Mouse (Mus musculus) cerebellum, adult 2 months (tissue): ENCODE measurements at regions not wholly inside any gene's neighbourhood (a gene's known extent, or its start where the extent isn't known, plus 50 kb on each side); places are given as distances from the start of the nearest gene placed in this dataset.

Experiments used
- DNase-seq, 2 experiments: peaks; one replicate each; pipeline ENCODE4 v3.0.0; 2021
- H3K27ac ChIP-seq: fragments of 200-500 bp; 2 replicates; pipeline ENCODE4 v1.5.1; 2012; ENCODE audit warnings: low read length, control low read depth, inconsistent platforms; ENCODE audit not compliant: insufficient read depth
- H3K27me3 ChIP-seq: fragments of 200-500 bp; 2 replicates; pipeline ENCODE4 v1.6.1; 2012; ENCODE audit warnings: inconsistent platforms, mild to moderate bottlenecking, low read length, moderate library complexity; ENCODE audit not compliant: control insufficient read depth, insufficient read depth
- H3K4me1 ChIP-seq: fragments of 200-500 bp; 2 replicates; pipeline ENCODE4 v1.6.1; 2011; ENCODE audit warnings: low read length; ENCODE audit not compliant: control insufficient read depth, insufficient read depth
- H3K4me3 ChIP-seq: fragments of 200-500 bp; replicated peaks from 2 replicates; pipeline ENCODE3; 2011; ENCODE audit warnings: mild to moderate bottlenecking, low read depth, low read length, control low read depth; ENCODE audit not compliant: insufficient read depth
- CTCF ChIP-seq: fragments of 200-500 bp; IDR thresholded peaks from 2 replicates; pipeline ENCODE4 v1.5.1; 2011; ENCODE audit warnings: low read depth, mild to moderate bottlenecking, control low read depth, low read length, moderate library complexity, borderline replicate concordance; ENCODE audit not compliant: insufficient read depth
- POLR2A ChIP-seq: fragments of 200-500 bp; IDR thresholded peaks from 2 replicates; pipeline ENCODE4 v1.6.1; 2011; ENCODE audit warnings: low read length, control low read depth, borderline replicate concordance; ENCODE audit not compliant: insufficient read depth
- WGBS: fragments of 180-500 bp; shearing (Covaris S2); methylation state at CpG from one replicate; pipeline ENCODE4 v1.1.7; 2018; 5-methylcytosine and 5-hydroxymethylcytosine counted together

DNA sequence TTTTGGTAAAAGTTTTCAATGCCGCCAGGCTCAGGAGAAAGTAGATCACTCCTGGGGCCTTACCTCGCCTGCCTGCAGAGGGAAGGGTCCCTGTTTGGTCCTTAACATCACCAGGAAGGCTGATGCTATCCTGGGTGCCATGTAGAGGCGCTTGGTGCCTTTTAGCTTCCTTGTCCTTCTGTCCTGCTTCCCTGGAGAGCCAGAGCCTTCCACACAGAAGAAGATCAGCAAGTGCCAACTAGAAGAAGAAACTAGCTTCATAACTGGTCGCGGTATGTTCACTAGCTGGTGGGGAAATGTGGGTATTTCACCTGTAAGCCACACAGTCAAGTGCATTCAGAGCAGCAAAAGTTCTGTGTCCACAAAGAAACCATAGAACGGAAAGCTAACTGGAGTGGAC is 103.4 kb downstream of the Bms1 start:
- DNase-seq, result no peak
- Histone ChIP-seq H3K4me1 (no peaks in the 10 kb centered on the region), H3K27me3 (no peaks in the 10 kb centered on the region), H3K4me3 (no peak overlapping the region), H3K27ac (no peak overlapping the region)
- WGBS, result 90% methylated on average over 6 of the region's 6 CpGs
- TF ChIP-seq POLR2A (no peak), CTCF (no peak)

GRCm38 (mm10) chr6:118314941-118315687 is 104.2 kb downstream of the Bms1 start:
- TF ChIP-seq CTCF (no peak), POLR2A (no peak)
- DNase-seq, result no peak
- Histone ChIP-seq H3K4me3 (no peak overlapping the region), H3K4me1 (no peaks in the 10 kb centered on the region), H3K27me3 (no peaks in the 10 kb centered on the region), H3K27ac (no peak overlapping the region)
- 35% methylated on average over 13 of the region's 13 CpGs for WGBS

DNA sequence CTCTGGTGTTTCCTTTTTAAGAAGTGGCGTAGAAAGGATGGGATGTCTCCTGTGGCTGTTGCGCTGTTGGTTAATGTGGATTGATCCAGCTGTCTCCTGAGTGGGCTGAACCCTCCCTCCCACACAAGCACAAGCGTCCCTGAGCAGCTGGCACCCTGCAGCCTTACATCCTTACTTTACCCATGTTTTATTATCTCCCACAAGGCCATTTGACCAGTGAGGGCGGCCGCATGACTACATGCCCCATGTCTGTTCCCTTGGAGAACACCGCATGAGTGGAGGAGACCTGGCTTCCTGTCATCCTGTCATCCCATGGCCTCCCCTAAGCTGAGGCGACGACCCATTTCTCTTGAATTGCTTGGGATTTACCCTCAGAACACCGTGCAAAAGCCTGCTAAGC is 108.2 kb downstream of the Bms1 start:
- no peak for TF ChIP-seq POLR2A
- TF ChIP-seq CTCF, result no peak
- WGBS, result 70% methylated on average over 9 of the region's 9 CpGs
- Histone ChIP-seq H3K4me3 (no peak overlapping the region), H3K4me1 (no peaks in the 10 kb centered on the region; the same call in 1 of the 2 replicates), H3K27ac (no peak overlapping the region), H3K27me3 (no peaks in the 10 kb centered on the region)
- no peak for DNase-seq

DNA sequence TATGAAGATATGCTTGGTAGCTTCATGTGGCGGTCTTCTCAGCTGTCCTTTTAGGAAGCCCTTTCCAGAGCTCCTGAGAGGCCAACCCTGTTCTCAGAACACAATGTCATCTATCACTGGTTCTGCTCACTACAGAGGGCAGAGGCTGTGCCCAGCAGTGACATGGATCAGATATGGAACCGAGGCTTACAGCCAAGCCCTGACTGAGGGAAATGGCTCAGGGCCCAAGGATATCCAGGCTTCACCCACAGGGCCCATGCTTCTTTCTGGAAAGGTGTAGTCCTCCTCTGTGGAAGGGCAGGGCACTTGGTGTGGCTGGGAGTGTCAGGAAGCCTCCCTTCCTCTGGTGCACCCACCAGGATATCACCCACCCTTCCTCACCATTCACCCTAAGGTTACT is 109.4 kb downstream of the Bms1 start:
- no peak for TF ChIP-seq CTCF
- Histone ChIP-seq H3K27ac (no peak overlapping the region), H3K27me3 (no peaks in the 10 kb centered on the region), H3K4me3 (no peak overlapping the region), H3K4me1 (no peaks in the 10 kb centered on the region; the same call in 1 of the 2 replicates)
- DNase-seq, result no peak
- 50% methylated on average over 2 of the region's 2 CpGs for WGBS

DNA sequence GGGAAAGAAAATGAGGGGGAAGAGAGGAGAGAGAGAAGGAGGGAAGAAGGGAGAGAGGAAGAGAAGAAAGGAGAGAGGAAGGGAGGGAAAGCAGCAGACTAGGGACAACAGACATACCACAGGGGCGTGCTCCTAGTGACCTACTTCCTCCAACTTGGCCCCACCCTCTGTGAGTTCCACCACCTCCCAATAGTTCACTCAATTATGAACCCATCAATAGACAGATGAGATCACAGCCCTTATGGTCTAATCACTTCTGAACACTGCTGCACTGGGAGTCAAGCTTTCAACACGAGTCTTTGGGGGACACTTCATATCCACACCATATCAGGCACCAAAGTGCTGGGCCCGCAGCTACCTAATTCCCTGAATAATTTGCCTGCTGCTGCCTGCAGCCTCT is 110.7 kb downstream of the Bms1 start:
- Histone ChIP-seq H3K4me3 (no peak overlapping the region), H3K4me1 (no peaks in the 10 kb centered on the region; the same call in 1 of the 2 replicates), H3K27me3 (no peaks in the 10 kb centered on the region), H3K27ac (no peak overlapping the region)
- DNase-seq, result no peak
- WGBS, result 61% methylated on average over 3 of the region's 3 CpGs
- TF ChIP-seq POLR2A, result no peak
- TF ChIP-seq CTCF, result no peak

DNA sequence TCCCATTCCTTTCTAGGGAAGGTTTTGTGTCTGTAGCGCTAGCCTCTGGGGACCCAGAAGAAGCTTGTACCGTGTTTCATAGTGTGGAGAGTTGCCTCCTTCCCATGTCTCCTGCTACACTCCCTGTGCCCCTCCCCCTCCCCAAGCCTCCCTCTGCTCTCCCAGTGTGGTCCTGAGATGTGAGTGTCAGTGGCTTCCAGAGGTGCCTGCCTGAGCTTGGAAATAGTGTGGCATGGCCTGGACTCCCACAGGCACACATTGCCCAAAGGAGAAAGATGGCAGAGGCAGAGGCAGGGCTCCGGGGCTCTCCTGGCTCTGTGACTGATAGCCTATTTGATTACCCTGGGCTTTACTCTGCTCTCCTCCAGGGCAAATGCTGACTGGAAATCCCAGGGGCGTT is 110.0 kb upstream of the Ret start:
- no peak for DNase-seq
- no peak for TF ChIP-seq CTCF
- no peak for TF ChIP-seq POLR2A
- no peak overlapping the region for H3K27ac ChIP-seq
- H3K27me3 ChIP-seq, result no peaks in the 10 kb centered on the region
- H3K4me3 ChIP-seq, result no peak overlapping the region
- WGBS, result 50% methylated on average over 4 of the region's 4 CpGs
- no peaks in the 10 kb centered on the region; the same call in 1 of the 2 replicates for H3K4me1 ChIP-seq

DNA sequence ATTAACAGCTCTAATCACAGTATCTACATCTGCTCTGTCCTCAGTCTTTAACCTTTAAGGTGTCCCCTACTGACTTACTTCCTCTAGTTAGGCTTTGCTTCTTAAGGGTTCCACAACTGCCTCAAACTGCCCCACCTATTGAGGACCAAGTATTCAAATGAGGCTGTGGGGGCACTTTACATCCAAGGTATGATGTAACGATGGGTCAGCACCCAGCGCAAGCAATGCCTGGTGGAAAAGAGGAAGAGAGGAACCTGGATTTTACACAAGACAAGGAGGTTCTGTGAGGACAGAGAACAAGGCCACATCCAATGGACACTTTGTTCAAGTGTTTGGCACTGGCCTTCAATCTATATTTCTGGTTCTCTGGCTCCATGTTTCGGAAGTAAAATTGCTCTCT is 107.7 kb upstream of the Ret start:
- 93% methylated on average over 3 of the region's 3 CpGs for WGBS
- no peak for TF ChIP-seq POLR2A
- TF ChIP-seq CTCF, result no peak
- H3K4me1 ChIP-seq, result no peaks in the 10 kb centered on the region; the same call in 1 of the 2 replicates
- H3K27me3 ChIP-seq, result no peaks in the 10 kb centered on the region
- no peak for DNase-seq
- H3K27ac ChIP-seq, result no peak overlapping the region
- H3K4me3 ChIP-seq, result no peak overlapping the region

GRCm38 (mm10) chr6:118302783-118303350 is 105.3 kb upstream of the Ret start:
- H3K27me3 ChIP-seq, result no peaks in the 10 kb centered on the region
- no peak overlapping the region for H3K27ac ChIP-seq
- TF ChIP-seq POLR2A (no peak), CTCF (no peak)

More at GRCm38 (mm10) chr6:118302783-118303350, 105.3 kb upstream of the Ret start:
- DNase-seq, result no peak
- H3K4me1 ChIP-seq, result no peaks in the 10 kb centered on the region; the same call in 1 of the 2 replicates
- H3K4me3 ChIP-seq, result no peak overlapping the region
- WGBS, result 72% methylated on average over 7 of the region's 7 CpGs
